Comparison of ENCODE assay signal across 10 mouse cellular contexts in genomic region chr11:112155339-112155955, GRCm38 (mm10).
DNase-seq lines count a peak whose midpoint lies in the region; ATAC-seq lines count a peak whose summit lies in the region.
"Had no signal": no experiment of that assay in that cellular context is flagged by ENCODE, and none has a peak within 500 bp of the region (broad histone marks: within the 10 kb centered on the region; RNA-seq: fewer than 3 reads in every experiment).

No protein-coding gene starts in this region.

- intact Hi-C loops in heart, postnatal 25 days (cut with DNase I), result no loop called here
- intact Hi-C loops in left cerebral cortex, postnatal 14 days (cut with DNase I), result no loop called here

- peaks cover 14% of the 10 kb centered on the region for H3K4me1 ChIP-seq in heart, embryonic 10.5 days
- no peaks in the 10 kb centered on the region for H3K4me1 ChIP-seq in midbrain, embryonic 14.5 days (ENCODE audit: control insufficient read depth, insufficient read depth, low read length)
- H3K4me1 ChIP-seq in midbrain, embryonic 10.5 days, result peaks cover 9% of the 10 kb centered on the region
- H3K4me1 ChIP-seq in limb, embryonic 13.5 days, result peaks cover 22% of the 10 kb centered on the region
- H3K4me1 ChIP-seq in stomach, embryonic 16.5 days (ENCODE audit: control insufficient read depth, insufficient read depth, low read length), result no peaks in the 10 kb centered on the region

- 23% methylated on average over 10 of the region's 10 CpGs for WGBS in heart, embryonic 10.5 days
- WGBS in midbrain, embryonic 14.5 days, result 41% methylated on average over 10 of the region's 10 CpGs
- 50% methylated on average over 10 of the region's 10 CpGs for WGBS in midbrain, embryonic 10.5 days
- 45% methylated on average over 10 of the region's 10 CpGs for WGBS in limb, embryonic 13.5 days
- 22% methylated on average over 10 of the region's 10 CpGs for WGBS in stomach, embryonic 16.5 days

- H3K9ac ChIP-seq in midbrain, embryonic 14.5 days (replicated peaks; ENCODE audit: low read length), result no peak overlapping the region
- H3K9ac ChIP-seq in limb, embryonic 13.5 days, result no peak overlapping the region
- H3K9ac ChIP-seq in stomach, embryonic 16.5 days (ENCODE audit: low read length), result no peak overlapping the region

- H3K4me3 ChIP-seq in heart, embryonic 10.5 days, result peak overlapping the region; percentile 35; the same call in 1 of the 2 replicates
- H3K4me3 ChIP-seq in midbrain, embryonic 14.5 days (replicated peaks; ENCODE audit: low read depth, low read length), result no peak overlapping the region
- H3K4me3 ChIP-seq in midbrain, embryonic 10.5 days, result no peak overlapping the region
- no peak overlapping the region for H3K4me3 ChIP-seq in limb, embryonic 13.5 days
- H3K4me3 ChIP-seq in stomach, embryonic 16.5 days (replicated peaks; ENCODE audit: low read length), result no peak overlapping the region

- no peak for ATAC-seq in midbrain, embryonic 14.5 days (ENCODE audit: low FRiP score, low TSS enrichment)
- ATAC-seq in limb, embryonic 13.5 days (ENCODE audit: low FRiP score, low read depth), result no peak
- no peak for ATAC-seq in stomach, embryonic 16.5 days (ENCODE audit: insufficient read depth, low FRiP score)

- no peaks in the 10 kb centered on the region for H3K36me3 ChIP-seq in heart, embryonic 10.5 days
- H3K36me3 ChIP-seq in midbrain, embryonic 14.5 days (ENCODE audit: control insufficient read depth, insufficient read depth, low read length), result no peaks in the 10 kb centered on the region
- no peaks in the 10 kb centered on the region for H3K36me3 ChIP-seq in midbrain, embryonic 10.5 days
- H3K36me3 ChIP-seq in limb, embryonic 13.5 days, result no peaks in the 10 kb centered on the region
- H3K36me3 ChIP-seq in stomach, embryonic 16.5 days (ENCODE audit: control insufficient read depth, insufficient read depth, low read length), result no peaks in the 10 kb centered on the region

- DNase-seq in heart, embryonic 10.5 days (ENCODE audit: low spot score), result no peak
- no peak for DNase-seq in heart, postnatal 25 days (ENCODE audit: low spot score)
- peak; percentile 41 for DNase-seq in midbrain, embryonic 14.5 days
- no peak for DNase-seq in midbrain, embryonic 10.5 days (ENCODE audit: low spot score)
- DNase-seq in yolk sac, embryonic 10.5 days (ENCODE audit: low spot score), result no peak
- no peak for DNase-seq in left cerebral cortex, postnatal 14 days (ENCODE audit: low spot score in 2 of 2)
- DNase-seq: adrenal gland, postnatal 10 days; spleen, adult 18-20 months had no signal

- no peaks in the 10 kb centered on the region for H3K9me3 ChIP-seq in heart, embryonic 10.5 days
- H3K9me3 ChIP-seq in midbrain, embryonic 14.5 days (ENCODE audit: control insufficient read depth, low read length), result no peaks in the 10 kb centered on the region
- H3K9me3 ChIP-seq in midbrain, embryonic 10.5 days (replicated peaks), result no peaks in the 10 kb centered on the region
- no peaks in the 10 kb centered on the region for H3K9me3 ChIP-seq in limb, embryonic 13.5 days
- H3K9me3 ChIP-seq in stomach, embryonic 16.5 days (replicated peaks; ENCODE audit: control insufficient read depth, low read length), result no peaks in the 10 kb centered on the region

- H3K27ac ChIP-seq in heart, embryonic 10.5 days, result peak overlapping the region; percentile 62
- peak overlapping the region; percentile 2; the same call in 1 of the 2 replicates for H3K27ac ChIP-seq in midbrain, embryonic 14.5 days (replicated peaks; ENCODE audit: low read depth, low read length)
- no peak overlapping the region for H3K27ac ChIP-seq in midbrain, embryonic 10.5 days (replicated peaks)
- peak overlapping the region; percentile 76; the same call in 1 of the 2 replicates for H3K27ac ChIP-seq in limb, embryonic 13.5 days
- no peak overlapping the region for H3K27ac ChIP-seq in stomach, embryonic 16.5 days (ENCODE audit: low read length)

- peak overlapping the region; percentile 32 for H3K4me2 ChIP-seq in midbrain, embryonic 14.5 days (ENCODE audit: low read length)
- peak overlapping the region; percentile 27 for H3K4me2 ChIP-seq in limb, embryonic 13.5 days (replicated peaks)
- H3K4me2 ChIP-seq in stomach, embryonic 16.5 days (ENCODE audit: low read depth, low read length), result peak overlapping the region; percentile 42

- H3K27me3 ChIP-seq in heart, embryonic 10.5 days (ENCODE audit: insufficient read depth, poor library complexity, severe bottlenecking), result no peaks in the 10 kb centered on the region
- no peaks in the 10 kb centered on the region for H3K27me3 ChIP-seq in midbrain, embryonic 14.5 days (ENCODE audit: control insufficient read depth, insufficient read depth, low read length)
- no peaks in the 10 kb centered on the region for H3K27me3 ChIP-seq in midbrain, embryonic 10.5 days (ENCODE audit: low read depth, poor library complexity, severe bottlenecking)
- no peaks in the 10 kb centered on the region for H3K27me3 ChIP-seq in limb, embryonic 13.5 days
- H3K27me3 ChIP-seq in stomach, embryonic 16.5 days (ENCODE audit: control insufficient read depth, insufficient read depth, low read length), result no peaks in the 10 kb centered on the region

Comparison
In these comparisons a context has a peak if more than half of its experiments do, and no peak if none do; other contexts are left out.
1. H3K27ac ChIP-seq: peak in heart, embryonic 10.5 days (single experiment), midbrain, embryonic 14.5 days (single experiment) and limb, embryonic 13.5 days (single experiment); none in midbrain, embryonic 10.5 days (single experiment) and stomach, embryonic 16.5 days (single experiment).
2. Peak in every context shown above with its lines, with median percentiles within 50 percentile points of each other: H3K4me2 ChIP-seq.